Mouse (Mus musculus): ENCODE results near the gene AL732309.1.
"Not testable (repeated sequence)": the region's sequence is repeated elsewhere in the genome, so short reads cannot be mapped to it uniquely, and the experiment has no call there.

AL732309.1 gene

DNA sequence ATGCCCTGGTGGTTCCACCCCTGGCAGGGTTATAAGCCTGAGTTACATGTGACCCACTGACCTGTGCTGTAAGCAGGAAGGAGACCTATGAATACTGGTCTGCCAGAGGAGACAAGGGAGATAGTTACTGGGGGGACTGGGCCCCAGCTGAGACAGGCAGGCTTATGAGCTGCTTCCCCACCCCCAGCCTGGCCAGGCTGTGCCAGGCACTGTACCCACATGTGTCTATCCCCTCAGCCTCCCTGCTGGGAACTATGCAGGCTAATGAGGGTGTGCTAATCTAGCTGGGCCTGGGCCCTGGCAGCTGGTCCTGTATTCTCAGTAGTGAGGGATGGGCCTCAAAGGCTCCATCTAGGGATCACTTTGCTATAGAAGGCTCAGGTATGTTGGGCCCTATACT is 20.6 kb upstream of the AL732309.1 start:
- DNase-seq (ENCODE audit: low spot score), result no peak

DNA sequence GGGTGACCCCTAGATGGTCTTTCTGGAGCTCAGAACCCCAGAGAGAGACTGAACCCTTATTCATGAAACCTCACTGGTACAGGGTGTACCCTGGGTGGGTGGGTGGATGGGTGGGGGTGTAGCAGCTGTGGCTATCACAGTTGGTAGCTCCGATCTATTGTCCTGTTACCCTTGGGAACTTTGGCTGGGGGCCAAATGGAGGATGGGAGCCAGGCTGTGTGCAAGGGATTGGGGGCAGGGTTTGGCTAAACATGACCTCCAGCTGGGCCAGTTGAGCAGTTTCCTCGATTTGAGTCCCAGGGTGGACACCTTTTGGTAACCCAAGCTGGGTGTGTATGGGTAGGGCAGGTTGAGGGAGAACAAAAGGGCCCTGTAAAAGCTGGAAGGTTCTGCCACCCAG is 20.1 kb upstream of the AL732309.1 start:
- no peak for DNase-seq (ENCODE audit: low spot score)

DNA sequence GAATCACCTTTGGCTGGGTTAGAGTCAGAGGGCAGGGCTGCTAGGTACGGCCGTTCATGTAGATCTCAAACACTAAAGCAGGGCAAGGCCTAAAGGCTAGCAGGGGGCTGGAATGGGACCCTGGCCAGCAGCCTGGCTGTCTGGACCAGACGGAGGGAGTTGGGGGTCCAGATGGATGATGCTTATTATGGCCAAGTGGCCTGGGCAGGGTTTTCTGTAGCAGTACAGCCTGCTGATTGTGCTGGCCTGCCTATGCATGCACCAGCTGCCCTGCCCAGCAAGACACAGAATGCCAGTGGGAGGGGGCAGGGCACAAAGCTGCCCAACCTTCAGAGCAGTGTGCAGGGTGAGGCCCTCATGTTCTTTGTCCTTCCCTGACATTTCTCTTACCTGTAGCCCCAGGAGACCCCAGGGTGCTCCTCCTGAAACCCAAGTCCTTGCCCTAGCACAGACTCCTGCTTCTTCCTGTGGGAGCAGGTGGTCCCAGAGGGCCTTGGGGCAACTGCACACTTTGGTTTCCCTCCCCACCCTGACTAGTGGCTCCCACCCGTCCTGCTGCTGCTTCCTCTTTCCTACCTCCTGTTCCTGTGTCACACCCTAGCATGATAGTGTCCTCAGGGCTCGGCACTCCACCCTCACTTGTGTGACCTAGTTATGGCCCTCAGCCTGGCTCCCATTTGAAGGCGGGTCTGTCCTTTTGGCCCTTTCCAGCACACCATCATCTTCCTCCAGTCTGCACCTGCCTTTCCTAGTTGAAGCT is 19.4 kb upstream of the AL732309.1 start:
- no peak for DNase-seq (ENCODE audit: low spot score)

DNA sequence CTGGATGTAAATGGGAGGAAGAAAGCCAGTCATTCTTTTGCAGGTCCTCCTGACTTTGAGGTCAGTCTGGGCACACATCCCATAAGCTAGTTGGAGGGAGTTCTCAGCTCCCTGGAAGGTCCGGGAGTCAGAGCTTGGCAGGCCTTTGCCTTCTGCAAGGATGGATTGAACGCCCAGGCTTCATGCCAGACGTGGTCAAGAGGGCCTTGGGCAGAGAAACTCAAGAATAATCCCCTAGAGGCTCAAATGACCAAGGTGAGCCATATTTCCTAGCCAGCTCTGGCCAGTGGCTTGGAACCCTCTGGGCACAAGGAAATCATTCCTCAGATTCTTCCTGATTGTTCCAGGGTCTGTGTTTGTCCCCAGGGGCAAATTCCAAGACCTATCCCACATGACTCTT is 18.2 kb upstream of the AL732309.1 start:
- no peak for DNase-seq (ENCODE audit: low spot score)

DNA sequence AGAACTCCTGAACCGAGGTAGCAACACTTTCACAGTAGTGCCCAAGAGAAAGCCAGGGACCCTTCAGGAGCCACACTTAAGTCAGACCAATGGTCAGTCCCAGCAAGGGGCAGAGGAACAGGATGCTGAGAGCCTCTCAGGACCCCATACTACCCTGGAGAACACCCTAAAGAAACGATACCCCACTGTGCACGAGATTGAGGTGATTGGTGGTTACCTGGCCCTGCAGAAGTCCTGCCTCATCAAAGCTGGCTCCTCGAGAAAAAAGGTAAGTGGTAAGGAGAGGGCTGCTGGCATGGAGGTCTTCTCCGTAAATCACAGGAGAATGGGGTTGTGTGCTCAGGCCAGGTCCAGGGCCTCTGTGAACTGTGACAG is 17.6 kb upstream of the AL732309.1 start:
- DNase-seq (ENCODE audit: low spot score), result no peak

DNA sequence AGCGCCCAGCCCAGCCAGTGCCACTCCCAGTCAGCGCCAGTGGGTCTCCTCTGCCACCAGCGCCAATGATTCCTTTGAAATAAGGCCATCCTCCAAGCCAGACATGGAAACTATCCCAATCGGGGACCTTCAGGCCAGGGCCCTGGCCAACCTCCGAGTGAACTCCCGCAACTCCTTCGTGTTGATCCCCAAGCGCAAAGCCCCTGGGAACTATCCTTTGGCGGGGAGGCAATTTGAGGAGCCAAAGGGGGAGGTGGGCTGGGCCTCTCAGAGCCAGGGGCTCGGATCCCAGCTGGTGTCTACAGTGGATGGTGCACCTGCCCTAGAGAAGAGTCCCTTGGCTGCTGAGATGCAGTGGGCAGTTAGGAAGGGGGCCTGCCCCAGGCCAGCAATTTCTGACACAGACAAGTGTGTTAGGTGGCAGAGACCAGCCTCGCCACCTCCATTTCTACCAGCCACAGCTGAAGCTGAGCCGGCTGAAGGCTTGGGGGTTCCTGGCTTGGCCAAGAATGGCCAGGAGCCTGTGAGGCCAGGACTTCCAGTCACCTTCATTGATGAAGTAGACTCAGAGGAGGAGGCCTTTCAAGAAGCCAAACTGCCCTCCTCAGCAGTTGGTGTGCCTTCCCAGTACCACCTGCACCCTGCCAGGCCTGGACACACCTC is 17.1 kb upstream of the AL732309.1 start:
- no peak for DNase-seq (ENCODE audit: low spot score)

DNA sequence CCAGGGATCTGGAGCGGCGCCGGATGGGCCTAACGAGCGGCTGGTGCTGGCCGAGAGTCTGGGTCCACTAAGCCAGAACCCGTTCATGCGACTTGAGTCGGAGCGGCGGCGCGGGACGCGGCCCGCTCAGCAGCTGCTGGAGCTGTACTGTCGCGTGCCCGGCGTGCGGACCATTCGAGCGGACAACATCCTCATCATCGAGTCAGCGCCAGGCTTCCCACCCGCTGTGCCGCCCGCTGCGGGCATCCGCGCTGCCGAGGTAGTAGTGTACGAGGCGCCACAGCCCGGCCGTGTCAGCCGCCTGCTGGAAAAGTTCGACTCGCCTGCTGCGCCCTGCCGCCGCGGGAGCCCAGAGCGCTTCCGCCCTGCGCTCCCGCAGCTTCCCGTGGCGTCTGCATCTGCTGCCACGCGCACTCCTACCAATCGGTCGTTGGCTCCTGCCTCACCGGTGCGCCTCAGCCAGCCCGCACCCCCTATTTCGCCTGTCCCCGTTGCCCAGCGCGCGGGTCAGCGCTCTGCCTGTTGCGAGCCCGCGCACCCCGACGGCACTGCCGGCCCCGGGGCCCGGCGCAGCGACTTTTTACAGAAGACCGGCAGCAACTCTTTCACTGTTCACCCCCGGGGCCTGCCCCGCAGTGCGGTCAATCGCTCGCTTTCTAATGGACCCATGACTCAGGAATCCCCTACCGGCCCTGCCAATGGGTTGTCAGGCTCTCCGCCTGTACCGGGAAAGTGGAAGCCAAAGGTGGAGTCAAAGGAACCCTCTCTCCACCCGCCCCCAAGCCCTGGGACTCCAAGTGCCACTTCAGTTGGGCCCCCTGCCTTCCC is 16.3 kb upstream of the AL732309.1 start:
- DNase-seq (ENCODE audit: low spot score), result no peak

DNA sequence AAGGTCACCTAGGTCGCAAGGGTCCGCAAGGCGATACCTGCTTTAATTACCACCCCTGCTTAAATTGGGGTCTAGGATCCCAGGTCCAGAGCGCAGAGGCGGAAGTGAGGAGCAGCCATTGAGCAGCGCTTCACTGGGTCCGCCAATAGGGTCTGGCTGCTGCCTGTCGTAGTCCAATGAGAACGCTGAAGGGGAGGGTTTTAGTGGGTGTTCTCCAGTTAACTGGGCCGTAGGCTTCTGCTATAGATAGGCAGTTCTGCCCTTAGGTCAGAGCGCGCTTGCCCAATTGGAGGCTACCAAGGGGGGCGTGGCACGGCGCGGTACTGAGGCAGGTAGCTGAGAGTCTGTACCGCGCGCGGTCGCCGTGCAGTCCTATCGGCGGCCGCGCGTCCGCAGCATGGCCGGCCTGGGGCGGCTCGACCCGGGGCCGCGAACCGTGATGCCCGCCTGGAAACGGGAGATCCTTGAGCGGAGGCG is 15.7 kb upstream of the AL732309.1 start, which contains the start of gene Tprn:
Gene Tprn (plus strand): TSS at position 328 of the 477 bp plus-strand sequence.
- peak; percentile 93 for DNase-seq (ENCODE audit: low spot score)

DNA sequence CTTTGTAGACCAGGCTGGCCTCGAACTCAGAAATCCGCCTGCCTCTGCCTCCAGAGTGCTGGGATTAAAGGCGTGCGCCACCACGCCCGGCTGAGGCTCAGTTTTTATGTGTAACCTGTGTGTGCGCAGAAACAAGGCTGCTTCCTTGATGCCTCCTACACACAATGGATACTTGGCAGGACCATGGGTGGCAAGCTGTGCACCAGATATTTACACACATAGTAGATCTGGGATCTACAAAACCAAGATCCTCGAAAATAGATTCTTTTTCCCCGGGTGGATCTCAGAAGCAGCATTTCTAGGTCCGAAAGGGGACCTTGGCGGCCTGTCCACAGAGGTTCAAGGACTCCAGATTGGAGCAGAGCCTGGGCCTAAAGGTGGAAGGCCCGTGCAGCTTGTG is 15.2 kb upstream of the AL732309.1 start:
- no peak for DNase-seq (ENCODE audit: low spot score)

DNA sequence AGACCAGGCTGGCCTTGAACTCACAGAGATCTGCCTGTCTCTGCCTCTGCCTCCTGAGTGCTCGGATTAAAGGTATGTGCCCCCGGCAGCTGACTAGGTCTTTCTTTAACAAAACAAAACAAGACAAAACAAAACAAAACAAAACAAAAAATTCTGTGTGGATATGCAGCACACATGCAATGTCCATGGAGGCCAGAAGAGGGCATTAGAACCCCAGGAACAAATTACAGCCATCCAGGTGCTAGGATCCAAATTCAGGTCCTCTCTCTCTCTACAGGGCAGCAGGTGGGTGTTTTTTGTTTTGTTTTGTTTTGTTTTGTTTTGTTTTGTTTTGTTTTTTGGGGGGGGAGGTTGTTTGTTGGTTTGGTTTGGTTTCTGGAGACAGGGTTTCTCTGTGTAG is 12.2 kb upstream of the AL732309.1 start:
- DNase-seq (ENCODE audit: low spot score), result no peak

DNA sequence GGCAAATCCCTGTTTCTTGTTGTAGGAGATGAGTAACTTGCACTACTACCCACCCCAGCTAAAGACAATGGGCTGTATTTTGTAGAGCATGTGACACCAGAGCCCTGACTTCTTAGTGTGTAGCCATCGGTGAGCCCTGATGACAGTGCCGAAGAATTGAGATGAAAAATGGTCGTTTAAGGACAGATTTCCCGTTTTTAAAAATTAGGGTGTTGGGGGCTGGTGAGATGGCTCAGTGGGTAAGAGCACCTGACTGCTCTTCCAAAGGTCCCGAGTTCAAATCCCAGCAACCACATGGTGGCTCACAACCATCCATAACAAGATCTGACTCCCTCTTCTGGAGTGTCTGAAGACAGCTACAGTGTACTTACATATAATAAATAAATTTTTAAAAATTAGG is 10.6 kb upstream of the AL732309.1 start:
- not testable (repeated sequence) for DNase-seq (ENCODE audit: low spot score)

DNA sequence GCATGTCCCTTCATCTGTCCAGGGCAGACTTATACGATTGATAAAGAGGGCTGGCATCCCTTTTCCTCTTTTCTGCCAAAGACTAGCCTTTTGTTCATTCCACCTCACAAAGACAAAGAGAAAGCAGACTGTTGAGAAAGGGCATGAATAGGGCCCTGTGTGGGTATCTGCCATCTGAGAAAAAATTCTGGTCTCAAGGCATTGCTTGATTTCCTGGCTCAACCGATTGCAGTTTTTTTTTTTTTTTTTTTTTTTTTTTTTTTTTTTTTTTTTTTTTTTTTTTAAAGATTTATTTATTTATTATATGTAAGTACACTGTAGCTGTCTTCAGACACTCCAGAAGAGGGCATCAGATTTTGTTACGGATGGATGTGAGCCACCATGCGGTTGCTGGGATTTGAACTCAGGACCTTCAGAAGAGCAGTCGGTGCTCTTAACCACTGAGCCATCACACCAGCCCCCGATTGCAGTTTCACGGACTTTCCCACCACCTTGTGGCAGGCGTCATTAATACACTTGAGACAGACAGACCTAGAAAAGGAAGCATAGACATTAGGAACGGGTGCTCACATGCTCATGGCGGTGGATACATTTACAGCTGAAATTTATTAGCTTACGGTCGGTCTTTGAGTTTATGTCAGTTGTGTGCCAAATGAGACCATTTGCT is 9.9 kb upstream of the AL732309.1 start:
- not testable (repeated sequence) for DNase-seq (ENCODE audit: low spot score)

DNA sequence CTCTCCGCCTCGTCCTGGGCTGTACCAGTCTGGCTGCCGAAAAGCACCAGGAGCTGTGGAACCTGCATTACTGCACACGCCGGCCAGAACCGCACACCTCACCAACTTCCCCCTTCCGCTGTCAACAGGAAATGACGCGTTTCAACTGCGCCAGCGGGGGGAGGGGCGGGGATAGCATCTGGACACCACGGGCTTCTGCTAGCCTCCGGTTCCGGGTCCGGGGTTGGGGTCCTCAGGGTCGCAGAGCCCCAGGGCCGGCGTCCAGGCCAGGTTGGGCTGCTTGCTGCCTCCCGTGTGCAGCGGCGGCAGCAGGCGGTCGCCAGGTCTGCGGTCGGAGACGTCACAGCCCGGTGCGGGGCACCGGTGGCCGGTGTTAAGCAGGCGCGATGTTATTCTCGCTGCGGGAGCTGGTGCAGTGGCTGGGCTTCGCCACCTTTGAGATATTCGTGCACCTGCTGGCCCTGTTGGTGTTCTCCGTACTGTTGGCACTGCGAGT is 8.7 kb upstream of the AL732309.1 start, which contains the start of gene Tmem203:
Gene Tmem203 (plus strand): TSS at position 156 of the 496 bp plus-strand sequence.
- DNase-seq (ENCODE audit: low spot score), result no peak

DNA sequence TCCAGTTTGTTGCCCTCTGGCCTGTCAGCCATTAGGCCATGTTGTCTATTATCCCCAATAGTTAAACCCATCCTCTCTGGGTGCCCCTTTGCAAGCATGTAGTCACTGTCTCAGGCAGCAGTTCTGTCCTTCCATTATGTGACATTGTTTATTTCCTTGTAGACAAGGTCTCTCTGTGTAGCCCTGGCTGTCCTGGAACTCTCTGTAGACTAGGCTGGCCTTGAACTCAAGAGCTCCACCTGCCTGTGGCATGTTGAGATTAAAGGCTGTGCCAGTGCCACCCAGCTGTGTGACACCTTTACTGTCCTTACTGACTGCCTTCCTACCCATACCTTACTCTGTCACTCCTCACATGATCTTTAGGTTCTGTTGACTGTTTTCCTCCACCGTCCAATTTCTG is 5.7 kb upstream of the AL732309.1 start:
- no peak for DNase-seq (ENCODE audit: low spot score)

DNA sequence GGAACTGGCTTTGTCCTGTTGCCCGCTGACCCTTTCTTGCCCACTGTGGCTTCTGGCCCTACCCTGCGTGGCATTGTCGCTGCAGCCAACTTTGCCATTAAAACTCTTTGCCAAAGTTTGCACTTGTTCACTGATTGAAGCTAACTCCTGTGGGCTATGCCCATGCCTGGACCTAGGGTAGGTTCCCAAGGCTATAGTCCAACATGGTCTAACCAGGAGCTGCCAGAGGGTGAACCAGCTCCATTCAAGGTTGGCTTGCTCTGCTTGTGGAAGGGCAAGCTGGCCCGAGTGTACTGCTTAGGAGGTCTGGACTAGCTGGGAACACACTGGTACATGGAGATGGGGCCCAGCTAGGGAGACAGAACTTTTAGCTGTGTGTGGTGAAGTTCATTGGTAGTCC is 2.5 kb downstream of the AL732309.1 start:
- DNase-seq (ENCODE audit: low spot score), result no peak

DNA sequence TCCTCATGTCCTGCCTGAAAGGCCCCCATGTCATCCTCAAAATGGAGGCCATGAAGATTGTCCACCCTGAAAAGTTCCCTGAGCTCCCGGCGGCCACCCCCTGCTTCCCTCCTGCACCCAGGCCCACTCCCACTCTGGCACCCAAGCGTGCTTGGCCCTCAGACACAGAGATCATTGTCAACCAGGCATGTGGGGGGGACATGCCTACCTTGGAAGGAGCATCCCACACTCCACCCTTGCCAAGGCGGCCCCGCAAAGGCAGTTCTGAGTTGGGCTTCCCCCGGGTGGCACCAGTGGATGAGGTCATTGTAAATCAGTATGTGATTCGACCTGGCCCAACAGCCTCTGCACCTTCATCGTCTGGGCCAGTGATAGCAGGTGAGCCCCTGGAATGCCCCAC is 3.3 kb downstream of the AL732309.1 start:
- DNase-seq (ENCODE audit: low spot score), result no peak

DNA sequence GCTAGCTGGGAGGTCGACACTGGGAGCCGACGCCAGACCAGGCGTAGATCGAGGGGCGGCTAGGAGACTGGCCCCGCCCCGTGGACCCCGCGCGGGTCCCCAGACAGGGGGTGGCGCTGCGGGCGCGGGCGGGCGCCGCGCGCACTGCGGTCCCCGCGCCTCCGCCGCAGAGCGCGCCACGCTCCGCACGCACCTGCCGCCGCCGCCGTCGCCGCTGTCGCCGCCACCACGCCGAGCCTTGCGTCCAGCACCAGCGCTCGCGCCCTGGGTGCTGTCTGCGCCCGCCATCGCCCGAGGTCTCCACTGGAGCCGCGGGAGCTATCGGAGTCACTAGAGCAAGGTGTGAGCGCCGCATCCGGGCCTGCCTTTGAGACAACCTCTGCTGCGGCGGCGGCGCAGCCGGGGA is 4.6 kb downstream of the AL732309.1 start, which contains the start of the genes Rnf208 and Cysrt1:
Gene Rnf208 (plus strand): TSS at position 155 of the 406 bp plus-strand sequence.
Gene Cysrt1 (minus strand): TSS at position 352 of the 406 bp plus-strand sequence.
- no peak for DNase-seq (ENCODE audit: low spot score)

DNA sequence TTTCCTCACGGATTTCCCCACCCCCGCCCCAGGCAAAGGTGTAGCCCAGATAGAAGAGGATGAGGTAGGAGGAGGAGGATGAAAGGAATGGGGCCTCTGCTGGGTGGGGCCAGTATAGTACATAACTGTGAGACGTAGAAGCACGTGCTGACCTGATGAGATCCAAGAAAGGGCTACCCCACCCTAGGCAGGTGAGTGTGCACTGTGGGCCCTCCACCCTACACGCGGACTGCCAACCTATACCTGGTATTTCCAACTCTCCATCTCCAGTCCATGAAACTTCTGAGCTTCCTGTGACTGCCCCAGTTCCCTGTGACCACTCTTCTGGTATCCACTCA is 5.3 kb downstream of the AL732309.1 start:
- DNase-seq (ENCODE audit: low spot score), result no peak

DNA sequence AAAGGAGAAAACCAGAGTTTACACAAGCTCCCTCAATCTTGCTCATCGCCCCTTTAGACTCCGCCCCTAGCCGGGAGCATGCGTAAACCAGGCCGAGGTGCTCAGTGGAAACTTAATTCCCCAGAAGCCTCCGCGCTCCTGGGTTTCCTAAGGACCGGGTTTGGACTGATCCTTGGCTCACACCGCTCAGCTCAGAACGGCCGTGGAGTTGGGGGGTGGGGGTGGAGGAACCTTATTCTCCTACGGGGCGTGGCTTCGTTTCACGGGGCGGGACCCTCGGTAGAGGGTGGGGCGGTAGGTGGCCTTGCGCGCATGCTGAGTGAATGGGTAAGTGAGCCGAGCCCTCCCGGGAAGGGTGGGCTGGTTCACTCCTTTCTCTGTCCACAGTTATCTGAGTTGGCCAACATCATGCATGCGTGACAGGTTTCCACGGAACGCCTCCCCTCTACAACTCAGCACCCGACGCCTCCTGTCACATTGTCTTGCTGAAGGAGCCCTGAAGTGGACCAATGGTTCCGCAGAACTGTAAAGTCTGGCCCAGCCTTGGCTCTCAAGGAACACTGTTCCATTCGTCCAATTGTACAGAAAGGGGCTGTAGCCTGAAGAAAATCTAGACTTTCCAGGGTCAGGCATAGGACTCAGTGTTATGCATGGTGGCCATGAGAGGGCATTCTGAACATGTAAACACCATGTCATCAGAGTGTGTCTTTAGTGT is 5.8 kb downstream of the AL732309.1 start:
- no peak for DNase-seq (ENCODE audit: low spot score)

DNA sequence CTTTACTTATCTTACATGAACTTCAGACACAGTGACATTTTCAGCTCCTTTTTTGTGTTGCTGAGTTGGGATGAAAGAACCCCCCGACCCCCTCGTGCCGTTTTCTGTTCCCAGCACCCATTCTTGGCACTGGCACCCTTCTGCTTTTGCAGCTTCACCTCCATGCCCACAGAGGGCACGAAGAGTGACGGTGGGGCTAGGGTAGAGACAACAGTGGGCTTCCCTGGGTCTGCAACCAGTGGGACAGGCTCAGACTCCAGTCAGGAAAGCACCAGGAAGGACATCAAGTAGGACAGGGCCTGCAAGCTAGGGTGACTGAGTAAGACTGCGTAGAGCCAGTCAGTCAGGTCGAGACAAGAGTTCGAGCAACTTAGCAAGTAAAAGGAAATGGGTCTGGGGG is 6.4 kb downstream of the AL732309.1 start:
- DNase-seq (ENCODE audit: low spot score), result no peak

DNA sequence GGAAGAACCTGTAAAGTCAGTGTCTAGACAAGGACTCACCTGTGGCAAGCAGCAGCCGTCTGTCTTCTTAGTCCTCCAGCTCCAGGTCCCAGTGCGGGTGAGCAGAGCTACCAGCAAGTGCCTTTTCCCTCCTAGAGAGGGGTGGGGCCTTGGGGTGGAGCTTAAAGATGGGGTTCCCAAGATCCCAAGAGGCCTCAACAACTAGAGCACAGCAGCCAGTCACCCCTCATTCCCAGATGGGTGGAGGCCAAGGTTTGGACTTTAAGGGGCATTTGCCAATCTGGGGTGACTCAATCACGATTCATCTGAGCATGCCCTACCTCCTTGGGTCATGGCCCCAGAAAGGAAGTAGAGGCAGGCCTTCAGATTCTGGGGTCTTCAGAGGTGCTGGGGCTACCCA is 6.9 kb downstream of the AL732309.1 start:
- DNase-seq (ENCODE audit: low spot score), result no peak
